10 mouse cellular contexts compared by ENCODE assay signal in the genomic region with DNA sequence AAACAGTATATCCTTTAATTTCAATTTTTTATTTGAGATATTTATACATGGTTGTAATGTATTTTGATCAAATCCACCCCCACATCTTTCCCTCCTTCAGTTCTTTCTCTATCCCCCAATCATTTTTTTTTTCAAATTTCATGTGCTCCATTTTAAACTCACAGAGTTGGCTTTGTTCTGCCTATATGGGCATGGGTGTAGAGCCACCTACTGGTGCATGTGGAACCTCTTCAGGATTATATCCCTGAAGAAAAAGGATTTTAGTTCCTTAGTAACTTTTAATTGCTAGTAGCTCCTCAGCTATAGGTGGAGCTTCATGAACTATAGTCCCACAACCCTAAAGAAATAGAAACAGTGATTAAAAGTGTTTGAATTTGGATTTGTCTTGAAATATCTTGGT.
DNase-seq lines count a peak whose midpoint lies in the region; ATAC-seq and TF ChIP-seq lines count a peak whose summit lies in the region.
"Had no signal": no experiment of that assay in that cellular context is flagged by ENCODE, and none has a peak within 500 bp of the region (broad histone marks: within the 10 kb centered on the region; RNA-seq: fewer than 3 reads in every experiment).

No protein-coding gene starts in this region.

- no peaks in the 10 kb centered on the region for H3K27me3 ChIP-seq in embryonic facial prominence, embryonic 11.5 days (ENCODE audit: control insufficient read depth, insufficient read depth, low read length)
- no peaks in the 10 kb centered on the region for H3K27me3 ChIP-seq in embryonic facial prominence, embryonic 10.5 days (replicated peaks; ENCODE audit: low read depth, poor library complexity, severe bottlenecking)
- peaks cover 0 to 2% of the 10 kb centered on the region in 2 experiments; a peak in 1 of 4 replicates for H3K27me3 ChIP-seq in MEL (ENCODE audit: control insufficient read depth in 1 of 2, insufficient read depth in 2 of 2, low read length in 2 of 2)
- H3K27me3 ChIP-seq in cerebellum, adult 2 months (ENCODE audit: control insufficient read depth, insufficient read depth, low read length): no peaks in the 10 kb centered on the region
- H3K27me3 ChIP-seq: CH12.LX; limb, embryonic 15.5 days had no signal

- no peak overlapping the region for H3K4me2 ChIP-seq in embryonic facial prominence, embryonic 11.5 days (ENCODE audit: low read depth, low read length)
- H3K4me2 ChIP-seq: limb, embryonic 15.5 days had no signal

- H3K27ac ChIP-seq in embryonic facial prominence, embryonic 11.5 days (replicated peaks; ENCODE audit: low read depth, low read length): no peak overlapping the region
- H3K27ac ChIP-seq in embryonic facial prominence, embryonic 10.5 days (replicated peaks): no peak overlapping the region
- no peak overlapping the region for H3K27ac ChIP-seq in layer of hippocampus, adult 2 months
- H3K27ac ChIP-seq in MEL (ENCODE audit: control insufficient read depth, low read depth, low read length): no peak overlapping the region
- no peak overlapping the region for H3K27ac ChIP-seq in cerebellum, adult 2 months (ENCODE audit: insufficient read depth, low read length)
- H3K27ac ChIP-seq: limb, embryonic 15.5 days had no signal

- DNase-seq in embryonic facial prominence, embryonic 11.5 days (ENCODE audit: low spot score): peak; percentile 48
- DNase-seq in embryonic facial prominence, embryonic 10.5 days (ENCODE audit: low spot score): no peak
- DNase-seq in layer of hippocampus, adult 2 months (ENCODE audit: low spot score in 2 of 2): no peak
- DNase-seq in layer of hippocampus, adult 11-12 months (ENCODE audit: low spot score): no peak
- DNase-seq in MEL (ENCODE audit: low read depth, low spot score): no peak
- DNase-seq in kidney, postnatal 25 days: peak; percentile 33 to 36
- no peak for DNase-seq in right cerebral cortex, adult 18-20 months
- no peak for DNase-seq in cerebellum, adult 2 months

- no peak; the same call in 1 of the 2 replicates for TF ChIP-seq RAD21 in MEL (IDR thresholded peaks at IDR 0.05; ENCODE audit: low read depth, low read length)

- ATAC-seq in embryonic facial prominence, embryonic 11.5 days (replicated peaks; ENCODE audit: insufficient number of reproducible peaks, low FRiP score, low TSS enrichment, low read depth): no peak

- H3K79me2 ChIP-seq in MEL (ENCODE audit: control insufficient read depth, insufficient read depth, low read length, poor library complexity): no peaks in the 10 kb centered on the region

- no peak for TF ChIP-seq POLR2A in MEL (IDR thresholded peaks at IDR 0.05; ENCODE audit: control insufficient read depth in 1 of 2, insufficient read depth in 1 of 2, low read depth in 1 of 2, low read length in 2 of 2, poor library complexity in 1 of 2)
- TF ChIP-seq POLR2A in cerebellum, adult 2 months (IDR thresholded peaks at IDR 0.05; ENCODE audit: borderline replicate concordance, insufficient read depth, low read length): no peak

- no peak overlapping the region for H3K4me3 ChIP-seq in embryonic facial prominence, embryonic 11.5 days (ENCODE audit: low read depth, low read length)
- H3K4me3 ChIP-seq in embryonic facial prominence, embryonic 10.5 days: no peak overlapping the region
- no peak overlapping the region for H3K4me3 ChIP-seq in layer of hippocampus, adult 2 months
- H3K4me3 ChIP-seq in MEL (ENCODE audit: control insufficient read depth in 1 of 2, insufficient read depth in 1 of 2, low read depth in 2 of 2, low read length in 2 of 2): no peak overlapping the region
- H3K4me3 ChIP-seq in cerebellum, adult 2 months (replicated peaks; ENCODE audit: insufficient read depth, low read depth, low read length): no peak overlapping the region
- H3K4me3 ChIP-seq: limb, embryonic 15.5 days had no signal

- H3K9me3 ChIP-seq in embryonic facial prominence, embryonic 11.5 days (replicated peaks; ENCODE audit: control insufficient read depth, low read length): no peaks in the 10 kb centered on the region
- no peaks in the 10 kb centered on the region for H3K9me3 ChIP-seq in embryonic facial prominence, embryonic 10.5 days
- H3K9me3 ChIP-seq in MEL (replicated peaks; ENCODE audit: insufficient read depth, low read length): no peaks in the 10 kb centered on the region
- H3K9me3 ChIP-seq: limb, embryonic 15.5 days had no signal

- TF ChIP-seq EP300 in MEL (IDR thresholded peaks at IDR 0.05; ENCODE audit: low read depth in 1 of 2, low read length in 2 of 2): no peak

- peak; percentile 80 for TF ChIP-seq CTCF in layer of hippocampus, adult 2 months (conservative IDR thresholded peaks at IDR 0.05)
- peak in 1 of 3 experiments; percentile 6; a peak in 1 of 6 replicates for TF ChIP-seq CTCF in MEL (IDR thresholded peaks at IDR 0.05 in 2 of 3, conservative IDR thresholded peaks at IDR 0.05 in 1 of 3; ENCODE audit: control insufficient read depth in 1 of 3, insufficient read depth in 1 of 3, low read depth in 2 of 3, low read length in 3 of 3, poor library complexity in 1 of 3, severe bottlenecking in 1 of 3)
- no peak for TF ChIP-seq CTCF in cerebellum, adult 2 months (IDR thresholded peaks at IDR 0.05; ENCODE audit: borderline replicate concordance, insufficient read depth, low read depth, low read length)

- H3K36me3 ChIP-seq in embryonic facial prominence, embryonic 11.5 days (replicated peaks; ENCODE audit: control insufficient read depth, insufficient read depth, low read depth, low read length): no peaks in the 10 kb centered on the region
- H3K36me3 ChIP-seq in embryonic facial prominence, embryonic 10.5 days (replicated peaks): no peaks in the 10 kb centered on the region
- H3K36me3 ChIP-seq in MEL (ENCODE audit: control insufficient read depth in 1 of 2, insufficient read depth in 2 of 2, low read length in 2 of 2): no peaks in the 10 kb centered on the region
- H3K36me3 ChIP-seq: limb, embryonic 15.5 days had no signal

- H3K9ac ChIP-seq in embryonic facial prominence, embryonic 11.5 days (replicated peaks; ENCODE audit: low read length): no peak overlapping the region
- H3K9ac ChIP-seq in MEL (ENCODE audit: control insufficient read depth, low read depth, low read length, poor library complexity, severe bottlenecking): no peak overlapping the region
- H3K9ac ChIP-seq: limb, embryonic 15.5 days had no signal

- H3K4me1 ChIP-seq in embryonic facial prominence, embryonic 11.5 days (ENCODE audit: control insufficient read depth, insufficient read depth, low read length): no peaks in the 10 kb centered on the region
- no peaks in the 10 kb centered on the region for H3K4me1 ChIP-seq in embryonic facial prominence, embryonic 10.5 days
- H3K4me1 ChIP-seq in MEL (ENCODE audit: control insufficient read depth in 1 of 2, insufficient read depth in 2 of 2, low read length in 2 of 2): no peaks in the 10 kb centered on the region
- H3K4me1 ChIP-seq in cerebellum, adult 2 months (ENCODE audit: control insufficient read depth, insufficient read depth, low read length): no peaks in the 10 kb centered on the region
- H3K4me1 ChIP-seq: limb, embryonic 15.5 days had no signal

TF ChIP-seq in MEL, 35 proteins besides CTCF, POLR2A, EP300 and RAD21:
- TF ChIP-seq SMC3 (IDR thresholded peaks at IDR 0.05; ENCODE audit: low read depth, low read length): 0 out of 2 replicates have a peak, but pooled peaks have one; percentile 12
- no peak for TF ChIP-seq MAZ (IDR thresholded peaks at IDR 0.05; ENCODE audit: low read depth, low read length)
- TF ChIP-seq TCF12 (IDR thresholded peaks at IDR 0.05; ENCODE audit: low read depth, low read length): no peak
- no peak for TF ChIP-seq RCOR1 (IDR thresholded peaks at IDR 0.05; ENCODE audit: low read depth, low read length)
- TF ChIP-seq ZC3H11A (IDR thresholded peaks at IDR 0.05; ENCODE audit: low read depth, low read length): peak; percentile 8; the same call in 1 of the 2 replicates
- TF ChIP-seq ZNF384 (IDR thresholded peaks at IDR 0.05; ENCODE audit: low read depth, low read length): no peak

Comparison
In these comparisons a context has a peak if more than half of its experiments do, and no peak if none do; other contexts are left out.
1. DNase-seq: peak in embryonic facial prominence, embryonic 11.5 days (single experiment) and kidney, postnatal 25 days (2 of 2); none in embryonic facial prominence, embryonic 10.5 days (single experiment), layer of hippocampus, adult 2 months (0 of 2), layer of hippocampus, adult 11-12 months (single experiment), MEL (single experiment), right cerebral cortex, adult 18-20 months (single experiment) and cerebellum, adult 2 months (0 of 2).